Mouse (Mus musculus) ES-E14 (cell line): ENCODE data around the gene Galnt6. TPM values are rescaled to one million over a fixed set of nuclear protein-coding genes. Genes with fewer than 3 reads are reported as not detected.

Experiments
- DNase-seq: peaks from one replicate; pipeline ENCODE4 v3.0.0-alpha.2; 2013; ENCODE audit warnings: low read depth, low spot score
- H3K27ac ChIP-seq: 2 replicates; pipeline ENCODE4 v1.5.1; 2012; ENCODE audit warnings: low read depth, mild to moderate bottlenecking, low read length, moderate library complexity, mixed read lengths; ENCODE audit not compliant: poor library complexity, insufficient read depth, severe bottlenecking
- H3K36me3 ChIP-seq: 2 replicates; pipeline ENCODE4 v1.6.1; 2012; ENCODE audit warnings: mild to moderate bottlenecking, low read length, moderate library complexity, mixed read lengths; ENCODE audit not compliant: control insufficient read depth, poor library complexity, insufficient read depth, severe bottlenecking
- H3K4me1 ChIP-seq, 2 experiments: fragments of 150-350 bp in 1 of 2; sonication (generic) in 1 of 2; 2 replicates each; pipeline ENCODE4 v1.6.1; 2012; ENCODE audit warnings: low read length in 2 of 2, mild to moderate bottlenecking in 1 of 2, mixed read lengths in 1 of 2; ENCODE audit not compliant: control insufficient read depth in 2 of 2, insufficient read depth in 2 of 2, poor library complexity in 1 of 2
- H3K4me3 ChIP-seq, 2 experiments: fragments of 150-350 bp in 1 of 2; sonication (generic) in 1 of 2; 2 replicates each; pipeline ENCODE4 v1.5.1; 2012; ENCODE audit warnings: low read length in 2 of 2, low read depth in 1 of 2, mild to moderate bottlenecking in 1 of 2, mixed read lengths in 1 of 2; ENCODE audit not compliant: insufficient read depth in 1 of 2, poor library complexity in 1 of 2, severe bottlenecking in 1 of 2
- H3K9ac ChIP-seq: 2 replicates; pipeline ENCODE4 v1.6.1; 2012; ENCODE audit warnings: low read depth, mild to moderate bottlenecking, low read length, mixed read lengths; ENCODE audit not compliant: poor library complexity, insufficient read depth, severe bottlenecking
- H3K9me3 ChIP-seq: fragments of 150-350 bp; sonication (generic); 2 replicates; pipeline ENCODE4 v1.6.1; 2012; ENCODE audit warnings: low read depth, mild to moderate bottlenecking, low read length; ENCODE audit not compliant: control insufficient read depth, insufficient read depth
- CHD2 ChIP-seq: IDR thresholded peaks from 2 replicates; pipeline ENCODE4 v1.6.1; 2014; ENCODE audit warnings: mild to moderate bottlenecking, low read depth, low read length, inconsistent platforms
- HCFC1 ChIP-seq: IDR thresholded peaks from 2 replicates; pipeline ENCODE4 v1.6.1; 2012; ENCODE audit warnings: low read length, inconsistent platforms, borderline replicate concordance; ENCODE audit not compliant: insufficient read depth
- MAFK ChIP-seq: IDR thresholded peaks from 2 replicates; pipeline ENCODE4 v1.6.1; 2014; ENCODE audit warnings: mild to moderate bottlenecking, low read depth, low read length, inconsistent platforms; ENCODE audit not compliant: insufficient read depth
- ZC3H11A ChIP-seq: IDR thresholded peaks from 2 replicates; pipeline ENCODE4 v1.6.1; 2012; ENCODE audit warnings: low read depth, mild to moderate bottlenecking, inconsistent platforms, low read length, borderline replicate concordance
- ZNF384 ChIP-seq: IDR thresholded peaks from 2 replicates; pipeline ENCODE4 v1.6.1; 2012; ENCODE audit warnings: low read depth, low read length, inconsistent platforms
- in situ Hi-C, 2 experiments: fragments of 600-800 bp; cut with MboI; formaldehyde crosslinking; loops; one replicate each; pipeline ENCODE4 v1.15.1; 2025; ENCODE audit warnings: low sequenced_read_pairs in 2 of 2, inconsistent platforms in 1 of 2; ENCODE audit not compliant: unreplicated experiment in 2 of 2
- total RNA-seq: library from RNA; depleted of rRNA; stranded (reverse); fragments of 300-350 nt; gene quantifications from 2 replicates; pipeline ENCODE4 v1.2.3, GENCODE M21; 2012

The Galnt6 gene
- total RNA-seq, 1 experiment, result 18.2 TPM

DNA sequence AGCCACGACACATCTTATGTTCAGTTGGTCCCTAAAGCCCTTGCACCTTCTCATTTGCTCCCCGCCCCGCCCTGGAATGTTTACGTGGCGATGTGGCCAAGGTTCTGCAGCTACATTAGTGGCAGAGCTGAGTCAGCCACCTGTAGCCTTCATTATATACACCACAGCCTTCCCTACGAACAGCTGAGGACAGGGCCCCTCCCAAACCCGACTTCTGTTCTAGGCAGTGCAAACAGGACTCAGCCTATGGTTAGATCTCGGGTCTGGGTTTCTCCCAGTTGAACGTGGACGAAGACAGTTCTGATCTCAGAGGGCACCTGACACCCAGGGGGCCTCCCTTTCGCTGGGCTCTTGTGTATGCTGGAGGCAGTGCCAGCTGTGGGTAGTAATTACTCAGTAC lies 1.3 kb downstream of the Galnt6 start:
- Histone ChIP-seq H3K4me3 (no peak overlapping the region), H3K9me3 (no peaks in the 10 kb centered on the region), H3K36me3 (no peaks in the 10 kb centered on the region), H3K27ac (no peak overlapping the region), H3K4me1 (peaks cover 1 to 12% of the 10 kb centered on the region in 2 experiments; a peak in 1 of 4 replicates), H3K9ac (no peak overlapping the region)
- in situ Hi-C loops, result no loop called here
- no peak for DNase-seq
- no peak for TF ChIP-seq ZNF384
- TF ChIP-seq ZC3H11A, result no peak
- TF ChIP-seq HCFC1, result no peak
- TF ChIP-seq CHD2, result no peak
- no peak for TF ChIP-seq MAFK

DNA sequence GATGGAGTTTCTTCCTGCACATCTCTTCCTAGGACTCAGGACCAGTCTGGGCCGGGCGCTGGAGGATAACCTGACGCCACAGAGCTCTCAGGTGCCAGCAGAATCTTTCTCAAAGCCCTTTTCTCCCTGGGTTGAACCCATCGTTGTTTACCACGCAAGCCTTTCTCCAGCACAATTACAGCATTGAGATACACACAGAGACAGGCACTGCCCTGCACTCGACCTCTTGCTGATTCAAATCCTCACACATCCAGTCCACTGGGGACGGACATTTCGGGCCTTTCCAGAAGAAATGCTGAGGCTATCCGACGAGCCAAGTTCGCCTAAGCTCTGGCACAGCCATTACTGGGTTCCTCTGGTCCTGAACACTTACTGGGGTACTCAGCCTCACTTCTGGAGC lies 2.5 kb downstream of the Galnt6 start:
- in situ Hi-C loops, result no loop called here
- no peak overlapping the region for H3K27ac ChIP-seq
- DNase-seq, result no peak

DNA sequence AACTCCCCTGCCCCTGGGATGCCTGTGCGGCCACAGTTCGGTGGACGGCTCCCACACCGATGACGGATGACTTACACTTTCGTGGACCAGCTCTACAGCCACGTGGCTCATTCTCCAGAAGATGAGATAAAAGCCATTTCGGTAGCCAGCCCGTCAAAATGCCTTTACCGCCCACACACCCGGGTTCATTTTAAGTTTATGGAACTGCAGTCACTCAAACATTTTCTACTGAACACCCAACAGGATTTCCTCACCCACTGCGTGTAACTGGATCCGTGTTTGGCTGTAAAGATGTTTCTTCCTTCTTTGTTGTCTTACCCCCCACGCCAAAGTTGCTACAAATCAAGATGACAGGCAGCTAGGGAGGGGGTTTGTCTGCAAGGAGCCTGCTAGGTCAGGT lies 5.7 kb downstream of the Galnt6 start:
- TF ChIP-seq CHD2 (no peak), ZNF384 (no peak), MAFK (no peak), HCFC1 (no peak), ZC3H11A (no peak)
- Histone ChIP-seq H3K9ac (no peak overlapping the region), H3K27ac (no peak overlapping the region), H3K36me3 (no peaks in the 10 kb centered on the region), H3K4me3 (no peak overlapping the region), H3K4me1 (0 out of 4 replicates have a peak, but pooled peaks cover 0 to 3% of the 10 kb centered on the region in 2 experiments), H3K9me3 (no peaks in the 10 kb centered on the region)
- DNase-seq, result no peak
- in situ Hi-C loops, result no loop called here

More for the DNA sequence above, 2.5 kb downstream of the Galnt6 start:
- no peaks in the 10 kb centered on the region for H3K36me3 ChIP-seq
- no peak overlapping the region for H3K9ac ChIP-seq
- TF ChIP-seq HCFC1 (no peak), MAFK (no peak), ZC3H11A (no peak), CHD2 (no peak), ZNF384 (no peak)
- H3K4me1 ChIP-seq, result peaks cover under 1 to 10% of the 10 kb centered on the region in 2 experiments; a peak in 1 of 4 replicates
- H3K9me3 ChIP-seq, result no peaks in the 10 kb centered on the region
- H3K4me3 ChIP-seq, result no peak overlapping the region

DNA sequence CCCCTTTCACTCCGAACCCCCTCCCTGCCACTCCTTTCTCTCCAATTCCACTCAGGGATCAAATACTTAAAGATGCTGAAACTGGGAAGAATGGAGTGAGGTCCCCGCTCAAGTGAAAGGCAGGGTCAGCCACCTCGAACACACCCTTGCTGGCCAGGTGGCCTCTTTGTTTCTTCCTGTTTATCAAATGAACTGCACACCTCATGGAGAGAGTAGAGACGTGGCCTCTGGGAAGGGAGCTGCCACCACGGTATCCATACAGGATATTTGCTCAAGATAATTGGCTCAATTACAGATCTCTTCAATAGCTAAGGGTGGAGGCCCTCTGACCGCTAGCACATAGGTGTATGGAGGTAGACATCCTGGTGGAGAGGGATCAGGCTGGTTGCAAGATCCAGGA lies 6.6 kb downstream of the Galnt6 start:
- in situ Hi-C loops, result no loop called here
- no peak overlapping the region for H3K4me3 ChIP-seq
- no peak for TF ChIP-seq CHD2
- TF ChIP-seq MAFK, result no peak
- TF ChIP-seq HCFC1, result no peak
- no peak for TF ChIP-seq ZC3H11A
- TF ChIP-seq ZNF384, result no peak
- H3K4me1 ChIP-seq, result 0 out of 4 replicates have a peak, but pooled peaks cover 0 to 3% of the 10 kb centered on the region in 2 experiments
- H3K36me3 ChIP-seq, result no peaks in the 10 kb centered on the region
- H3K9ac ChIP-seq, result no peak overlapping the region
- no peak overlapping the region for H3K27ac ChIP-seq
- no peak for DNase-seq
- H3K9me3 ChIP-seq, result no peaks in the 10 kb centered on the region
